Mouse (Mus musculus): ENCODE measurements around the gene Tanc2.

Gene Tanc2

GRCm38 (mm10) chr11:105927065-105928030, 337.6 kb downstream of the Tanc2 start:
- DNase-seq = peak; percentile 49

GRCm38 (mm10) chr11:105928171-105928570, 338.4 kb downstream of the Tanc2 start:
- no peak for DNase-seq

DNA sequence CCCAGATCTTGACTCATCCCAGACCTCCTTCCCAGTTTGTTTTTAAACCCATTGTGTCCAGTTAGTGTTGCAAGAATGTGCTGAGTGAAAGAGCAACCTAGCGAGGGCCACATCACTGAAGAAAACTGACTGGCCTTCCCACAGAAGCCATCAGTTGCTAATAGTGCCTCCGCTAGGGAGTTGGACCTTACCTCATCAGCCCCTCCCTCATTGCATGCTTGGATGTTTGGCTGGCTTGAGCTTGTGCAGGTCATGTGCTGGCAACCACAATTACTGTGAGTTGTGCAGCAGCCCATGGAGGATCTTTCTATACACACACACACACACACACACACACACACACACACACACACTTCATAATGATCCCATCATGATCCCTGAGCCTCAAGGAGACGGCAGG, 341.6 kb downstream of the Tanc2 start:
- DNase-seq = no peak

DNA sequence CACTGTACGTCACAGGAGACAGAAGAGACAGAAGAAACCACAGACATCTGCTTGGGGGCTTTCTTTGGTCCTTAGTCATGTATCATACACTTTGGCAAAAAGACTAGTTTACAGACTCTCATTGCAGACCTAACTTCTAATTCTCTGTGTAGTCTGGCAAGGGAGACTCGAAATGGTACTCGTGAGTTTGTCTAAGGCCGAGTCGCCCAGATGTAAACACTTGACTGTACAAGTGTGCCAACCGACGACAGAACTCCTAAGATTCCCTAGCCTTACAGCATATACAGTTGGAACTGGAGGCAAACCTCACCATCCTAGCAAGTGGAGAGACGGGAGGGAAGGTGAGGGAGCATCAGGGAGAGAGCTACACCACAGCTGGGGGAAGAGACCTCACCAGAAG, 344.0 kb downstream of the Tanc2 start:
- no peak for DNase-seq

DNA sequence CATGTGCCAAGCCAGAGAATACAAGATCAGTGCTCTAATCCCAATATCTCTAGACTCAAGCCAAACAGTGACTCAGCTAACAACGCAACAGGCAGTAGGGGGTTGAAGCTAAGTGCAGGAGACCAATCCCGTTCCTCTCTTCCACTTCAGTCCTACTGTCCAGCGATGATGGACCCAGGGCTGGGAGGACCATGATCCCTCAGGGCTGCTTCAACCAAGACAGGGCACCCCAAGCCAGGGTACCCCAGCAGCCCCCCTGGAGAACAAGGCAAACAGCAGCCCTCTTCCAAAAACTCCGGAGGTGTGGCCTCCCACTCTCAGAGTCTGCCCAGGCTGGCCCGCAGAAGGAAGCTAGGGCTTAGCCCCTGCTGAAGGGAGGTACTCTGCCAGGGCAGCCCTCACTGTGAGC, 344.5 kb downstream of the Tanc2 start:
- DNase-seq = no peak

DNA sequence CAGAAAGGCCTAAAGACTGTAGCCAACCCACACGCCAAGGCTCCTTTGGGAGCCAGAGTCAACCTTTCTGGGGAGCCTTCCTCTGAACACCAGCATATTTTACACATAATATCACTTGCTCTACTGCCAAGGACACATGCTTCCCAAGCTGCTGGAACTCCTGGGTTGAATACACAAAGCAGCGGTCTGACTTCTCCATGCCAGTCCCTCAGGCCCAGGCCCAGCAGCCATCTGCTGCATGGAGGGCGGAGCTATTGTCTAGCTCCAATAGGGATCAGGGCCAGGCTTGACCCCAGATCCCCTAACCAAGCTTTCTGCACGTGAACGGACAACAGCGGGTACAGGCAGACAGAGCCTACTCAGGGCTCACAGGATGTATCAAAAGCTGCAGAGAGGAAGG, 345.0 kb downstream of the Tanc2 start:
- no peak for DNase-seq

GRCm38 (mm10) chr11:105935496-105935895, 345.7 kb downstream of the Tanc2 start:
- no peak for DNase-seq

GRCm38 (mm10) chr11:105936200-105936599, 346.4 kb downstream of the Tanc2 start:
- DNase-seq = no peak

DNA sequence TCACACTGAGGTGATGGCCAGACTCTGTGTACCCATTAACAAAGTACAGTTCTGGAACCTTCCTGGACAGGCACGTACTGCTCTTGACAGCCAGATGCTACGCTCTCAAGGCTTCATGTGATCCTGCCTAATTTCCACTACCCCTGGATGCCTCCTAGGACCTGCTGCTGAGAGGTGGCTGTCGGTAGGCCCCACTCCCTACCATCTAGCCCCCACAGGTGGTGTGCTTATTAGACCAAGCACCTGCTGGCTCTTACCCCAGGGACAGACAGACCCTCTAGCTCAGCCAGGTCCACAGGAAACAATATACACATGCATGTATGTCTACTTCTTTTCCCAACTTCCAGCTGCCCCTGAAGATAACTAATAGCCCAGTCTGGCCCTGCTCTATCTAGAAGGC, 347.2 kb downstream of the Tanc2 start:
- no peak for DNase-seq

DNA sequence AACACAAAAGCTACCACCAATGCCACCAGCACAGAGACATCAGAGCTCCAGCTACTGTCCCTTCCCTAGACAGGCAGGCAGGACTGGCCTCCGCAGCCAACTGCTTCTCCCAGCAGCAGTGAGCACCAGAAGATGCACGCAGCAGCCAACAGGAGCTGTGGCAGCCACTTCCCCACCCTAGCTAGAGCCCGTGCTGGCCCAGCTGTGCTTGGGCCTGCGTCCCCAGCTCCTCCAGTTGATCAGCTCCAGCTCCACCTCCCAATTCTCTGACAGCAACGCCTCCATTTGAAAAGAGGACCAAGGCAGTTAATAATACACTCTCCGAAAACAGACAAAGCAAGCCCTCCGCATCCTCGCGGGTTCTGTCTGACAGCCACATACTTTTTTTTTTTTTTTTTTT, 349.0 kb downstream of the Tanc2 start:
- no peak for DNase-seq

DNA sequence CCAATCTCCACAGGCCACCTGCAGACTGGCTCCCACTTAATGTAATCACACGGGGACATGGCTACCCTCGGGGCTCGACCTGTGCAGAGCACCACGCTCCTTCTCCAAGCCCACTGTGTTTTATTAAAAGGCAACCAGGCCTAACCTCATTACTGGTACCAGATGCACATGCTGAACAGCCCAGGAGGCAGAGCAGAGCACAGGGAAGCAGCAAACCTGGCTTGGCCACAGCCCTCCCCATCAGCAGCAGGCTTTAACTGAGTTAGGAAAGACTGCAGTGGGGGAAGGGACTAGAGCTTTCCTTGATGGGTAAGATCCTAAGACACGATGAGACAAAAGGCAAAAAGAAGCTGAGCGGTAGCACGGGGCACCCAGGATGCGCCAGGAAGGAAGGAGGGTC, 352.2 kb downstream of the Tanc2 start:
- no peak for DNase-seq

- no peak for DNase-seq
Observed at GRCm38 (mm10) chr11:105943133-105944102, 353.6 kb downstream of the Tanc2 start.

DNA sequence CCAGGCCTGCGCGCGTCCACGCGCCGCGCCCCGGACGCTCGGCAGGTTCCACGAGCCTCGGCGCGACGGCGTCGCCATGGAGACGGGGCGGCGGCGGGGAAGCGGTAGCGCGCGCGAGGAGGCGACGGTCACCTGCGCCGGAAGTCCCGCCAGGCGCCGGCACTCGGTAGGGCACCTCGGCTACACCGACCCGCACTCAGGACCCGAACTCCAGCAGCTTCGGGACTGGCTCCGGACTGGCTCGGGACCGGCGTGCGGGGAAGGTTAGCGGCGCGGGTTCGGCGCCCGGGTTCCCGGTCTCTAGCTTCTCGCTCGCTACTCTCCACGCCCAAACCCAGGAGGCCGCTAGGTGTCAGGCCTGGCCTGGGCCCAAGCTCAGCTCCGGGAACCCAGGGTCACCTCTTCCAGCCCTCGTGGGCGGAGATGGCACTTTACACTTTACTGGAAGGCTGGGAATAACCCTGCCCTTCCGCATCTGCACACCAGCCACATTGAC, 354.4 kb downstream of the Tanc2 start:
- DNase-seq = peak; percentile 56 to 73

DNA sequence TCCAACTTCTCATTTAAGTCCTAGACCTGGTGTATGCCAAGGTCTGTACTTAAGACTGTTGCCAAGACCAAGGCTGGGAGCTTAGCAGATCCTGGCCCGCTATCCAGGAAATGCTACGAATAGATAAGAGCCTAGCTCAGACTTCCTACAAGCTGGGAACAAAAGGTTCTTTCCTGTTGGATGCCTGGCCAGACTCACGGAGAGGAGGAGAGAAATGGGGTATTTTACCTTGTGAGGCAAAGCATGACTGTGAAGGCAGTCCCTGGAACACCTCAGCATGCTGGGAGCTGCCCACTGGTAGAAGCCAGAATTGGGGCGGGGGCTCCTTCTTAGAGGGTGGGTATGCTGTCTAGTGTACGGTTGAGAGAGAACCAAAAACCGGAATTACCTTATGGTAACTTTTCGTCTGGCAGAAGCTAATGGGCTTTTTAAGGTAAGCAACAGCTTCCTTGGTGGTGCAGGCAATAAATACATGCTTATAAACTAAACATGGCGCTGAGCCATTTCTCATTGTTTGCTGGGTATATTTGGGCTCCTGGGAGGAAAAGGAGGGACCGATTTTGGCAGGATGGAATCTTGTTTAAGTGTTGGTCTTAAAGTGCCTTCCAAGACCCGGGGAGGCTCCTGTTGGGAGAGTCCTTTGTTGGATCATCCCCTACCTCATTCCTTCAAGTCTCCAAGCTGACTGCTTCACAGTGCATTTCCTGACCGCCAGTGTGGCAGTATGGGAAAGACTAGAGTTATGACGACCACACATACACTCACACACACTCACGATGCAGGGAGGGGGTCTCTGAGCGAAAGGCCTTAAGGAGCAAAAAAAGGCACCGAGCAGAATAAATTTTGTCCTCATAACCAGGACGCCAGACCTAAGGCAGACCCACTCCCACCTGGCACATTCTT, 355.2 kb downstream of the Tanc2 start:
- no peak for DNase-seq

DNA sequence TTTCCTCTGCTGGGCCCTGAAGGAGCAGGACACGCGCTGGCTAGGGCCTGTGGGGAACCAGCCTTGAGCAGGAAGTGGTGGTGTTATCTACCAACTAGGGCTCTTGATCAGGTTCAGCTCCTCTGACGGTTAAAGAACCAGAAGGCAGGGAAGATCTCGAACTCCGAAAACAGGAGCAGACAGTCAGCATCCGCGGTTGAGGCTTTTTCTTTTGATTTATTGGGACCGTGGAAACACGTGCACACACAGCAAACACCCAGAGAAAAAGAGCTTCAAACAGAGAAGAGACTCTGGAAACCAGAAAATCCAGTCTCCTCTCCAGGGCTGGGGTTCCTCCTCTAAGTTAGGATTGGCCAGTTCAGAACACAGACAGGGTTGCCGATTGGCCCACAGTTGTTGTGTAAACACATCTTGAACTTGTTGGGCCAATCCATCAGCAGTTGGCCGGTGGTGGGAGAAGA, 356.9 kb downstream of the Tanc2 start:
- DNase-seq = no peak

DNA sequence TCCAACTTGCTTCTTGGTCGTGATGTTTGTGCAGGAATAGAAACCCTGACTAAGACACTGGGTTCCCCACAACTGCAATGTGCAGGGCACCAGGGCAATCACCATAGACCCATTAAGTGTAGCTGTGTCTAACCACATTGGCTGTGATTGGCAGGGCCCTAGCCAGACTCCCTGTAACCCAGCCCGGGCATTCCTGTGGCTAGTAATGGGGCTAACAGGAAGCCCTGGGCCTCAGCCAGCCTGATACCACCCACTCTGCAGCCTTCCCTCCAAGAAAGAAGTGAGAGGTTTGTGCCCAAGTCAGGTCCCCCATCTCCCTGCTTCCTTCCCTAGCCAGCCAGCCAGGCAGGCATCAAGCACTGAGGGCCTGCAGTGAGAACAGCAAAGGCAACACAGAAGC, 358.5 kb downstream of the Tanc2 start:
- DNase-seq = no peak

DNA sequence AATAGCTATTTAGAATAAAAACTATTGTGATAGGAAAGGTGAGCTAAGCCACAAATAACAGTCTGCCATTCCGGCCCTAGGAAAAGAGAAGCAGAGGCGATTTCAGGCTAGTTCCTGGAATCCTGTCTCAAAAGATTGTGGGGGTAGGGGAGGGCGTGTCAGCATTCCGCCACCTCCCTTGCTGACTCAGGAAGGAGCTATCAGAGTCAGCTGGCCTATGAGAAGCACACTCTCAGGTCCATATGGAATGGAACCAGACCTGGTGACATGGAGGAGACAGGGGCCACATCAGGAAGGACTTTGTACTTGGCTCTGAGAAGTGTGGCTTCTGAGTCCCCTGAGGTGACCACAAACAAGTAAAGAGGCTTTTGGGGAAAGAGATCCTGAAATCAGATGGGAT, 360.7 kb downstream of the Tanc2 start:
- DNase-seq = no peak

DNA sequence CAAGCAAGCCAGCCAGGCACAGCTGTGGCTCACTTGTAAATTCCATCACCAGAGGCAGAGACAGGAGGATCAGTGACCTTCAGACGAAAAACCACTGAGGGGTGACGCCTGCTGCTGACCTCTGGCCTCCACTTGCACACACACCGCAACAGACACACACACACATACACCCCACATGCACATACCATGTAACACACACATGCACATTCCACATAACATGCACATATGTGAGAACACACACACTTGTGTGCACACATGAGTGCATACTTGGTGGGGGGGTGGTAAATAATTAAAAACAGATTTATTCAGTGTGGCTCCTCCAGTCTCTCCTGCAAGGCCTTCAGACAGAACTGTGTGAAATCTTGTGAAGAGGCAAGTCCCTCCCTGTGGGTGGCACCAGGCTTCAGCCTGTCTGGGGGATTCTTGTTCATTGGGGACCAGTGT, 361.8 kb downstream of the Tanc2 start:
- DNase-seq = no peak

DNA sequence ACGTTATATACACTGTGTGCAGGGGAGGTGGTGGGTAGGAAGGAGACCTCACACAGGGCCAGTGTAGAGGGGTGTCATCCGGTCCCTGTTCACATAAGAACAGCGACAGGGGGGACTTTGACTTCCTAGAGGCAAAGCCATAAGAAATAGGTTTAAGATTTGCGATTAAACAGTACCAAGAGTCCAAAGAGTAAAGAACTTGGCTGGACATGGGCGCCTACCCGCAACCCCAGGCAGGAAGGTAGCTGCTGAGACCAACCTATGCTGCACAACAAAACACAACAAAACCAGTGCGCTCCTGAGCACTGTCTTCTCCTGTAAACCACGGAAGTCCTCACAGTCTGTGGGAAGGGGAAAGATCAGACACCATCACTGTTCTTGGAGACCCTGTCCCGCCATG, 362.3 kb downstream of the Tanc2 start:
- DNase-seq = no peak

GRCm38 (mm10) chr11:105952911-105953386, 363.2 kb downstream of the Tanc2 start, which contains the start of gene Cyb561:
TSS of gene Cyb561 (minus strand) at chr11:105953336.
- DNase-seq = no peak

DNA sequence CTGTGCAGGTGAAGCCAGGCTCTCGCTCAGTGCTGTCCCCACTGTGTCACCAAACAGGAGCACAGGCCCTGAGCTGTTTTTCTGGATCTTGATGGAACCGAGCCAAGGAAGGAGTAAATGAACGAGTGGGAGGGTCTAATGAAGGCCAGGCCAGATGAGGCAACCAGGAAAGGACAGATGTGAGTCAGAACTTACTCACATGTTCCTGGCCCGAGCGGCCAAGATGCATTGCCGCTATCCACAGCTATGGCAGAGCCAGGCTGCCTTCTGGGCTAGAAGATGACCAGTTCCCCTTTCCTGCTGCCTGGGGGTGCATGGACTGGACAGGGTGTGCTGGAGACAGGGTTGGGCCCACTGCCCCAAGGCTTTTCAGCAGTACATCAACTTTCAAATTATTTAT, 363.6 kb downstream of the Tanc2 start:
- DNase-seq = no peak
